Mouse (Mus musculus) kidney, embryonic 16.5 days (tissue): ENCODE measurements around the gene Apoc4. TPM values are rescaled to one million over a fixed set of nuclear protein-coding genes. Genes with fewer than 3 reads are reported as not detected.

Experiments
- polyA plus RNA-seq: library from polyadenylated mRNA; unstranded; fragments of >200 nt; fragmentation: Nextera tagmentation; extraction: Ambion mirVana; gene quantifications from 2 replicates; pipeline ENCODE4 v1.2.1, GENCODE M21; 2015

The Apoc4 gene
- polyA plus RNA-seq, 1 experiment from 2014 or later, result 2.2 TPM

Other genes with a start within 250 kb of the Apoc4 start
- gene Mark4, start 222.7 kb downstream of the Apoc4 start, polyA plus RNA-seq, result 6.8 and 6.9 TPM in 2 replicates
- gene Exoc3l2, start 218.1 kb downstream of the Apoc4 start, polyA plus RNA-seq, result 2.9 and 3.8 TPM in 2 replicates
- gene Bloc1s3, start 173.1 kb downstream of the Apoc4 start, polyA plus RNA-seq, result 1.8 and 2.2 TPM in 2 replicates
- 89.7 and 94.2 TPM in 2 replicates for gene Trappc6a, start 173.1 kb downstream of the Apoc4 start, polyA plus RNA-seq
- 0.11 and 0.14 TPM in 2 replicates for gene Nkpd1, start 163.6 kb downstream of the Apoc4 start, polyA plus RNA-seq
- gene Ppp1r37, start 118.4 kb downstream of the Apoc4 start, polyA plus RNA-seq, result 21.9 and 23.9 TPM in 2 replicates
- gene Zfp296, start 104.2 kb downstream of the Apoc4 start, polyA plus RNA-seq, result 0.46 and 0.71 TPM in 2 replicates
- 169 and 183 TPM in 2 replicates for gene Gemin7, start 103.9 kb downstream of the Apoc4 start, polyA plus RNA-seq
- gene Clasrp, start 77.0 kb downstream of the Apoc4 start, polyA plus RNA-seq, result 52.6 and 55.8 TPM in 2 replicates
- 10.6 and 10.7 TPM in 2 replicates for gene Relb, start 52.0 kb downstream of the Apoc4 start, polyA plus RNA-seq
- 90.9 and 94.6 TPM in 2 replicates for gene Clptm1, start 16.4 kb downstream of the Apoc4 start, polyA plus RNA-seq
- 2.8 and 4.7 TPM in 2 replicates for gene Apoc2, start 3.5 kb downstream of the Apoc4 start, polyA plus RNA-seq
- 1.1 TPM in 1 of 2 replicates, not detected in the other for gene Gm44805, start 56 bp downstream of the Apoc4 start, polyA plus RNA-seq
- 13.4 and 16.1 TPM in 2 replicates for gene Apoc1, start 11.2 kb upstream of the Apoc4 start, polyA plus RNA-seq
- 291 and 312 TPM in 2 replicates for gene Apoe, start 17.7 kb upstream of the Apoc4 start, polyA plus RNA-seq
- gene Tomm40, start 34.0 kb upstream of the Apoc4 start, polyA plus RNA-seq, result 136 and 153 TPM in 2 replicates
- gene Nectin2, start 69.0 kb upstream of the Apoc4 start, polyA plus RNA-seq, result 150 and 157 TPM in 2 replicates
- gene Bcam, start 89.5 kb upstream of the Apoc4 start, polyA plus RNA-seq, result 280 and 309 TPM in 2 replicates
- gene Cblc, start 115.3 kb upstream of the Apoc4 start, polyA plus RNA-seq, result 9.4 and 12.2 TPM in 2 replicates
- 3.3 and 3.9 TPM in 2 replicates for gene Bcl3, start 141.3 kb upstream of the Apoc4 start, polyA plus RNA-seq
- gene Gm19345, start 170.5 kb upstream of the Apoc4 start, polyA plus RNA-seq, result not detected in 2 replicates
- gene Ceacam16, start 179.8 kb upstream of the Apoc4 start, polyA plus RNA-seq, result 0.15 TPM in 1 of 2 replicates, not detected in the other
- 0.06 TPM in 1 of 2 replicates, not detected in the other for gene Ceacam19, start 206.5 kb upstream of the Apoc4 start, polyA plus RNA-seq
- 11.8 and 16.0 TPM in 2 replicates for gene Pvr, start 239.7 kb upstream of the Apoc4 start, polyA plus RNA-seq